ENCODE assay signal across 33 mouse cellular contexts in genomic region chr1:131743868-131744464, GRCm38 (mm10). TPM values are rescaled to one million over a fixed set of nuclear protein-coding genes. Genes with fewer than 3 reads are reported as not detected.
A peak's percentile ranks its signal among the peaks of the same experiment; 100 is the strongest.
DNase-seq lines count a peak whose midpoint lies in the region; ATAC-seq lines count a peak whose summit lies in the region.
"Had no signal": no experiment of that assay in that cellular context is flagged by ENCODE, and none has a peak within 500 bp of the region (broad histone marks: within the 10 kb centered on the region; RNA-seq: fewer than 3 reads in every experiment).

TSS of gene Slc26a9 (plus strand) at chr1:131744022.

- no peak for DNase-seq in hindbrain, embryonic 10.5 days (ENCODE audit: low spot score)
- no peak for DNase-seq in hindbrain, embryonic 14.5 days (ENCODE audit: low spot score)
- peak; percentile 63 to 75 for DNase-seq in lung, adult 18-20 months
- DNase-seq in thymus, postnatal 4 days = no peak
- no peak for DNase-seq in adrenal gland, postnatal 14 days
- no peak for DNase-seq in midbrain, embryonic 11.5 days (ENCODE audit: low spot score, missing footprints)
- DNase-seq: B cell, adult 2 months; cerebellum, adult 18-20 months; cerebellum, postnatal 25 days; kidney, adult 11 months; kidney, postnatal 10 days; liver, postnatal 0 days; retina, postnatal 1 day; thymus, adult 2 months had no signal

- H3K9ac ChIP-seq in hindbrain, embryonic 14.5 days = no peak within 1 kb of the TSS
- H3K9ac ChIP-seq in lung, embryonic 16.5 days (ENCODE audit: low read length) = peak within 1 kb of the TSS; percentile 46
- peak within 1 kb of the TSS; percentile 18; the same call in 1 of the 2 replicates for H3K9ac ChIP-seq in stomach, embryonic 14.5 days (replicated peaks; ENCODE audit: low read depth, low read length)
- H3K9ac ChIP-seq in midbrain, embryonic 11.5 days (ENCODE audit: low read length) = no peak within 1 kb of the TSS
- H3K9ac ChIP-seq: embryonic facial prominence, embryonic 13.5 days; heart, embryonic 13.5 days; hindbrain, embryonic 15.5 days; limb, embryonic 12.5 days; liver, postnatal 0 days; midbrain, embryonic 15.5 days; neural tube, embryonic 12.5 days had no signal

- H3K4me3 ChIP-seq in hindbrain, embryonic 10.5 days = no peak within 1 kb of the TSS
- H3K4me3 ChIP-seq in hindbrain, embryonic 14.5 days (replicated peaks; ENCODE audit: low read length) = no peak within 1 kb of the TSS
- H3K4me3 ChIP-seq in lung, embryonic 16.5 days (ENCODE audit: low read length) = peak within 1 kb of the TSS; percentile 38
- H3K4me3 ChIP-seq in stomach, embryonic 14.5 days (ENCODE audit: low read depth, low read length) = no peak within 1 kb of the TSS
- H3K4me3 ChIP-seq in midbrain, embryonic 11.5 days (ENCODE audit: low read depth, low read length) = no peak within 1 kb of the TSS
- H3K4me3 ChIP-seq: embryonic facial prominence, embryonic 13.5 days; heart, embryonic 13.5 days; hindbrain, embryonic 15.5 days; limb, embryonic 12.5 days; megakaryocyte, embryonic 14.5 days; midbrain, embryonic 15.5 days; neural tube, embryonic 12.5 days had no signal

- ATAC-seq in hindbrain, embryonic 14.5 days (ENCODE audit: low FRiP score) = no peak
- peak; percentile 80 for ATAC-seq in lung, embryonic 16.5 days (ENCODE audit: low read depth)
- peak; percentile 93 for ATAC-seq in stomach, embryonic 14.5 days (ENCODE audit: insufficient number of reproducible peaks, insufficient read depth, low FRiP score, low read depth)
- ATAC-seq in midbrain, embryonic 11.5 days (ENCODE audit: low FRiP score) = no peak
- ATAC-seq: forebrain, embryonic 14.5 days; liver, postnatal 0 days; midbrain, embryonic 15.5 days; Patski had no signal

- H3K4me2 ChIP-seq in hindbrain, embryonic 14.5 days (replicated peaks) = no peak within 1 kb of the TSS
- peak within 1 kb of the TSS; percentile 35 for H3K4me2 ChIP-seq in lung, embryonic 16.5 days (ENCODE audit: low read depth, low read length)
- H3K4me2 ChIP-seq in stomach, embryonic 14.5 days (replicated peaks; ENCODE audit: low read depth, low read length) = peak within 1 kb of the TSS; percentile 28
- H3K4me2 ChIP-seq in midbrain, embryonic 11.5 days = no peak within 1 kb of the TSS
- H3K4me2 ChIP-seq: embryonic facial prominence, embryonic 13.5 days; heart, embryonic 13.5 days; hindbrain, embryonic 15.5 days; limb, embryonic 12.5 days; liver, embryonic 11.5 days; midbrain, embryonic 15.5 days; neural tube, embryonic 12.5 days had no signal

- WGBS in hindbrain, embryonic 10.5 days = 65% methylated on average over 10 of the region's 10 CpGs
- 80% methylated on average over 10 of the region's 10 CpGs for WGBS in hindbrain, embryonic 14.5 days
- WGBS in lung, embryonic 16.5 days = 34% methylated on average over 10 of the region's 10 CpGs
- 47% methylated on average over 10 of the region's 10 CpGs for WGBS in stomach, embryonic 14.5 days
- WGBS in midbrain, embryonic 11.5 days = 68% methylated on average over 10 of the region's 10 CpGs

- H3K27ac ChIP-seq in hindbrain, embryonic 10.5 days = 0 out of 2 replicates have a peak within 1 kb of the TSS, but pooled peaks have one; percentile 12
- no peak within 1 kb of the TSS for H3K27ac ChIP-seq in hindbrain, embryonic 14.5 days
- peak within 1 kb of the TSS; percentile 56 for H3K27ac ChIP-seq in lung, embryonic 16.5 days (ENCODE audit: low read length)
- peak within 1 kb of the TSS; percentile 24; the same call in 1 of the 2 replicates for H3K27ac ChIP-seq in stomach, embryonic 14.5 days (ENCODE audit: low read length)
- H3K27ac ChIP-seq in midbrain, embryonic 11.5 days (ENCODE audit: low read depth, low read length) = no peak within 1 kb of the TSS
- H3K27ac ChIP-seq: embryonic facial prominence, embryonic 13.5 days; heart, embryonic 13.5 days; hindbrain, embryonic 15.5 days; limb, embryonic 12.5 days; midbrain, embryonic 15.5 days; neural tube, embryonic 12.5 days had no signal

- H3K36me3 ChIP-seq in hindbrain, embryonic 10.5 days = no peaks in the 10 kb centered on the region
- H3K36me3 ChIP-seq in hindbrain, embryonic 14.5 days (replicated peaks; ENCODE audit: control insufficient read depth, insufficient read depth) = no peaks in the 10 kb centered on the region
- no peaks in the 10 kb centered on the region for H3K36me3 ChIP-seq in lung, embryonic 16.5 days (ENCODE audit: control insufficient read depth, insufficient read depth, low read length)
- no peaks in the 10 kb centered on the region for H3K36me3 ChIP-seq in stomach, embryonic 14.5 days (ENCODE audit: control insufficient read depth, insufficient read depth, low read length)
- no peaks in the 10 kb centered on the region for H3K36me3 ChIP-seq in midbrain, embryonic 11.5 days (ENCODE audit: control insufficient read depth, insufficient read depth, low read length)
- H3K36me3 ChIP-seq: embryonic facial prominence, embryonic 13.5 days; G1E; heart, embryonic 13.5 days; hindbrain, embryonic 15.5 days; limb, embryonic 12.5 days; midbrain, embryonic 15.5 days; neural tube, embryonic 12.5 days had no signal

- no peaks in the 10 kb centered on the region for H3K9me3 ChIP-seq in hindbrain, embryonic 10.5 days
- H3K9me3 ChIP-seq in hindbrain, embryonic 14.5 days (ENCODE audit: control insufficient read depth, low read length) = no peaks in the 10 kb centered on the region
- no peaks in the 10 kb centered on the region for H3K9me3 ChIP-seq in lung, embryonic 16.5 days (ENCODE audit: control insufficient read depth, low read length)
- H3K9me3 ChIP-seq in stomach, embryonic 14.5 days (ENCODE audit: control insufficient read depth, low read depth, low read length) = no peaks in the 10 kb centered on the region
- no peaks in the 10 kb centered on the region for H3K9me3 ChIP-seq in midbrain, embryonic 11.5 days (ENCODE audit: control insufficient read depth, low read length)
- H3K9me3 ChIP-seq: embryonic facial prominence, embryonic 13.5 days; G1E; heart, embryonic 13.5 days; hindbrain, embryonic 15.5 days; limb, embryonic 12.5 days; midbrain, embryonic 15.5 days; neural tube, embryonic 12.5 days had no signal

- no peaks in the 10 kb centered on the region; the same call in 1 of the 2 replicates for H3K27me3 ChIP-seq in hindbrain, embryonic 10.5 days (ENCODE audit: insufficient read depth, poor library complexity, severe bottlenecking)
- H3K27me3 ChIP-seq in hindbrain, embryonic 14.5 days (ENCODE audit: control insufficient read depth, insufficient read depth, low read length) = no peaks in the 10 kb centered on the region
- H3K27me3 ChIP-seq in lung, embryonic 16.5 days (ENCODE audit: control insufficient read depth, insufficient read depth, low read depth, low read length) = no peaks in the 10 kb centered on the region
- no peaks in the 10 kb centered on the region for H3K27me3 ChIP-seq in stomach, embryonic 14.5 days (ENCODE audit: control insufficient read depth, insufficient read depth, low read length)
- H3K27me3 ChIP-seq in midbrain, embryonic 11.5 days (ENCODE audit: control insufficient read depth, insufficient read depth, low read length) = no peaks in the 10 kb centered on the region
- H3K27me3 ChIP-seq: embryonic facial prominence, embryonic 13.5 days; hindbrain, embryonic 15.5 days; midbrain, embryonic 15.5 days; neural tube, embryonic 12.5 days had no signal

- peaks cover 31% of the 10 kb centered on the region for H3K4me1 ChIP-seq in hindbrain, embryonic 10.5 days (replicated peaks)
- H3K4me1 ChIP-seq in hindbrain, embryonic 14.5 days (replicated peaks; ENCODE audit: control insufficient read depth, insufficient read depth, low read length) = no peaks in the 10 kb centered on the region
- peaks cover 9% of the 10 kb centered on the region; the same call in 1 of the 2 replicates for H3K4me1 ChIP-seq in lung, embryonic 16.5 days (replicated peaks; ENCODE audit: control insufficient read depth, insufficient read depth, low read length)
- H3K4me1 ChIP-seq in stomach, embryonic 14.5 days (ENCODE audit: control insufficient read depth, insufficient read depth, low read length) = 0 out of 2 replicates have a peak, but pooled peaks cover 6% of the 10 kb centered on the region
- H3K4me1 ChIP-seq in midbrain, embryonic 11.5 days (ENCODE audit: control insufficient read depth, insufficient read depth, low read length) = peaks cover 3% of the 10 kb centered on the region; the same call in 1 of the 2 replicates
- H3K4me1 ChIP-seq: embryonic facial prominence, embryonic 13.5 days; hindbrain, embryonic 15.5 days; limb, embryonic 12.5 days; midbrain, embryonic 15.5 days; neural tube, embryonic 12.5 days had no signal

RNA-seq across cellular contexts. Expression of gene Slc26a9, which starts in this region (rescaled TPM):
- 0.05 and 1.4 TPM in 2 replicates for polyA plus RNA-seq in hindbrain, embryonic 10.5 days (2016; fragmentation: Nextera tagmentation; extraction: Ambion mirVana)
- 0.05 and 0.07 TPM in 2 replicates for polyA plus RNA-seq in hindbrain, embryonic 14.5 days (2014; fragmentation: Nextera tagmentation; extraction: Ambion mirVana)
- polyA plus RNA-seq in lung, embryonic 16.5 days (2015; fragmentation: Nextera tagmentation; extraction: Ambion mirVana) = 8.9 and 10.1 TPM in 2 replicates
- 3.3 and 6.4 TPM in 2 replicates for polyA plus RNA-seq in stomach, embryonic 14.5 days (2014; fragmentation: Nextera tagmentation; extraction: Ambion mirVana)
- 0.07 and 0.08 TPM in 2 replicates for total RNA-seq in adrenal gland, postnatal 14 days (2021)
- not detected in 2 replicates for polyA plus RNA-seq in midbrain, embryonic 11.5 days (2014; fragmentation: Nextera tagmentation; extraction: Ambion mirVana)
- total RNA-seq: adrenal gland, adult 18-20 months; CH12.LX; gastrocnemius, adult 8-10 months; granulocyte monocyte progenitor cell, adult 5-6 weeks; heart, postnatal 25 days had no signal
- polyA plus RNA-seq: embryonic facial prominence, embryonic 13.5 days; limb, embryonic 12.5 days; liver, embryonic 11.5 days; liver, postnatal 0 days; neural tube, embryonic 12.5 days; urinary bladder, adult 2 months had no signal

Comparison
In these comparisons a context has a peak if more than half of its experiments do, and no peak if none do; other contexts are left out.
1. H3K27ac ChIP-seq: peak in hindbrain, embryonic 10.5 days (single experiment), lung, embryonic 16.5 days (single experiment) and stomach, embryonic 14.5 days (single experiment); none in hindbrain, embryonic 14.5 days (single experiment) and midbrain, embryonic 11.5 days (single experiment).
2. DNase-seq: peak in lung, adult 18-20 months (2 of 2); none in hindbrain, embryonic 10.5 days (single experiment), hindbrain, embryonic 14.5 days (single experiment), thymus, postnatal 4 days (single experiment), adrenal gland, postnatal 14 days (single experiment) and midbrain, embryonic 11.5 days (single experiment).
3. ATAC-seq: peak in lung, embryonic 16.5 days (single experiment) and stomach, embryonic 14.5 days (single experiment); none in hindbrain, embryonic 14.5 days (single experiment) and midbrain, embryonic 11.5 days (single experiment).
4. H3K4me2 ChIP-seq: peak in lung, embryonic 16.5 days (single experiment) and stomach, embryonic 14.5 days (single experiment); none in hindbrain, embryonic 14.5 days (single experiment) and midbrain, embryonic 11.5 days (single experiment).
5. H3K9ac ChIP-seq: peak in lung, embryonic 16.5 days (single experiment) and stomach, embryonic 14.5 days (single experiment); none in hindbrain, embryonic 14.5 days (single experiment) and midbrain, embryonic 11.5 days (single experiment).